Mouse (Mus musculus) urinary bladder, postnatal 4 days (tissue): ENCODE results near the gene Mustn1.

ENCODE experiments used
- DNase-seq, 2 experiments: peaks; one replicate each; pipeline ENCODE4 v3.0.0; 2021 to 2022; ENCODE audit warnings: low spot score in 2 of 2

Gene Mustn1

GRCm38 (mm10) chr14:30879794-30880193 lies 794 bp downstream of the Mustn1 start:
- DNase-seq = no peak

GRCm38 (mm10) chr14:30880251-30880650 lies 1.3 kb downstream of the Mustn1 start:
- DNase-seq = no peak

- no peak for DNase-seq
These were observed 2.1 kb downstream of the Mustn1 start for GRCm38 (mm10) chr14:30880811-30881717.

- DNase-seq = no peak
These were observed 2.7 kb downstream of the Mustn1 start for GRCm38 (mm10) chr14:30881718-30882108.

- no peak for DNase-seq
These were observed 6.3 kb downstream of the Mustn1 start for GRCm38 (mm10) chr14:30885298-30885697.

- no peak for DNase-seq
These were observed 7.2 kb downstream of the Mustn1 start, which contains the start of gene Itih4 for GRCm38 (mm10) chr14:30886204-30886603. Gene Itih4 (plus strand): TSS chr14:30886476.

- no peak for DNase-seq
These were observed 9.3 kb downstream of the Mustn1 start for GRCm38 (mm10) chr14:30888271-30888732.

- DNase-seq = no peak
These were observed 21.0 kb downstream of the Mustn1 start for GRCm38 (mm10) chr14:30899972-30900371.

- no peak for DNase-seq
These were observed 23.6 kb downstream of the Mustn1 start for GRCm38 (mm10) chr14:30902628-30903027.

GRCm38 (mm10) chr14:30903036-30903435 lies 24.0 kb downstream of the Mustn1 start:
- DNase-seq = no peak

GRCm38 (mm10) chr14:30904307-30904706 lies 25.3 kb downstream of the Mustn1 start:
- DNase-seq = no peak

GRCm38 (mm10) chr14:30906001-30906400 lies 27.0 kb downstream of the Mustn1 start:
- no peak for DNase-seq

GRCm38 (mm10) chr14:30907814-30908265 lies 28.8 kb downstream of the Mustn1 start:
- no peak for DNase-seq

GRCm38 (mm10) chr14:30911141-30911540 lies 32.1 kb downstream of the Mustn1 start:
- DNase-seq = no peak

GRCm38 (mm10) chr14:30912641-30913040 lies 33.6 kb downstream of the Mustn1 start:
- no peak for DNase-seq

GRCm38 (mm10) chr14:30913404-30913803 lies 34.4 kb downstream of the Mustn1 start:
- DNase-seq = no peak

GRCm38 (mm10) chr14:30916516-30916915 lies 37.5 kb downstream of the Mustn1 start:
- DNase-seq = no peak

GRCm38 (mm10) chr14:30922053-30922670 lies 43.2 kb downstream of the Mustn1 start:
- no peak for DNase-seq

GRCm38 (mm10) chr14:30923375-30924105 lies 44.5 kb downstream of the Mustn1 start, which contains the start of gene Itih3:
Gene Itih3 (minus strand): TSS chr14:30923760.
- no peak for DNase-seq

GRCm38 (mm10) chr14:30925492-30925891 lies 46.5 kb downstream of the Mustn1 start:
- DNase-seq = no peak

GRCm38 (mm10) chr14:30930386-30930785 lies 51.4 kb downstream of the Mustn1 start:
- DNase-seq = no peak
